Mouse (Mus musculus) stomach, postnatal 0 days (tissue): Measurements from ENCODE around the gene Angpt4. TPM values are rescaled to one million over a fixed set of nuclear protein-coding genes. Genes with fewer than 3 reads are reported as not detected.

Experiments
- ATAC-seq: fragments of 200-750 bp; cut with Nextera tagmentation; 2 replicates; pipeline ENCODE4 v1.8.0; 2017; ENCODE audit not compliant: low FRiP score, low TSS enrichment
- DNase-seq: peaks from one replicate; pipeline ENCODE4 v3.0.0-alpha.2; 2016; ENCODE audit warnings: low spot score
- H3K27ac ChIP-seq: fragments of 300-500 bp; sonication (generic); replicated peaks from 2 replicates; pipeline ENCODE4 v1.5.1; 2014; ENCODE audit warnings: mild to moderate bottlenecking, control low read depth
- H3K27me3 ChIP-seq: fragments of 300-500 bp; sonication (generic); 2 replicates; pipeline ENCODE4 v1.6.1; 2014; ENCODE audit warnings: low read length; ENCODE audit not compliant: control insufficient read depth, insufficient read depth
- H3K36me3 ChIP-seq: fragments of 300-500 bp; sonication (generic); 2 replicates; pipeline ENCODE4 v1.6.1; 2014; ENCODE audit warnings: low read length, mixed read lengths; ENCODE audit not compliant: control insufficient read depth, insufficient read depth
- H3K4me1 ChIP-seq: fragments of 300-500 bp; sonication (generic); replicated peaks from 2 replicates; pipeline ENCODE4 v1.6.1; 2014; ENCODE audit warnings: antibody characterized with exemption; ENCODE audit not compliant: control insufficient read depth, insufficient read depth
- H3K4me2 ChIP-seq: fragments of 300-500 bp; sonication (generic); replicated peaks from 2 replicates; pipeline ENCODE4 v1.6.1; 2014; ENCODE audit warnings: low read depth, mild to moderate bottlenecking, control low read depth, moderate library complexity
- H3K4me3 ChIP-seq: fragments of 300-500 bp; sonication (generic); 2 replicates; pipeline ENCODE4 v1.5.1; 2014; ENCODE audit warnings: low read depth, low read length, control low read depth
- H3K9ac ChIP-seq: fragments of 300-500 bp; sonication (generic); 2 replicates; pipeline ENCODE4 v1.6.1; 2014; ENCODE audit warnings: mild to moderate bottlenecking, low read length, control low read depth, mixed read lengths
- H3K9me3 ChIP-seq: fragments of 300-500 bp; sonication (generic); 2 replicates; pipeline ENCODE4 v1.6.1; 2016; ENCODE audit warnings: low read length; ENCODE audit not compliant: control insufficient read depth
- CTCF ChIP-seq: IDR thresholded peaks from 2 replicates; pipeline ENCODE4 v1.5.1; 2016; ENCODE audit warnings: antibody characterized with exemption, low read depth, mild to moderate bottlenecking, moderate library complexity
- EP300 ChIP-seq: optimal IDR thresholded peaks from 2 replicates; pipeline ENCODE3; 2016; ENCODE audit warnings: antibody characterized with exemption
- WGBS: fragments of 180-500 bp; shearing (Covaris S2); extraction: QIAGEN DNeasy Blood & Tissue Kit; methylation state at CpG from one replicate; pipeline ENCODE4 v1.1.7; 2014; 5-methylcytosine and 5-hydroxymethylcytosine counted together
- microRNA counts: library from miRNA; unstranded; fragments of <30 nt; microRNA quantifications from one replicate; lab custom pipeline; 2015
- microRNA-seq: library from miRNA; unstranded; fragments of <30 nt; microRNA quantifications from one replicate; pipeline ENCODE4, GENCODE M21; 2016
- polyA plus RNA-seq: library from polyadenylated mRNA; unstranded; fragments of >200 nt; fragmentation: Nextera tagmentation; extraction: Ambion mirVana; gene quantifications from 2 replicates; pipeline ENCODE4 v1.2.1, GENCODE M21; 2015

Angpt4 gene
- polyA plus RNA-seq, 1 experiment from 2014 or later, result 0.42 TPM

GRCm38 (mm10) chr2:151990985-151991394 lies 80.0 kb downstream of the Angpt4 start:
- WGBS, result 10% methylated on average over 1 of the region's 1 CpGs

GRCm38 (mm10) chr2:151991446-151991845 lies 80.4 kb downstream of the Angpt4 start:
- H3K27ac ChIP-seq, result no peak overlapping the region
- no peaks in the 10 kb centered on the region for H3K36me3 ChIP-seq
- H3K9ac ChIP-seq, result no peak overlapping the region
- WGBS, result 42% methylated on average over 5 of the region's 5 CpGs
- 0 out of 2 replicates have a peak, but pooled peaks cover 2% of the 10 kb centered on the region for H3K4me1 ChIP-seq
- no peak for TF ChIP-seq CTCF
- TF ChIP-seq EP300, result no peak
- H3K9me3 ChIP-seq, result no peaks in the 10 kb centered on the region
- DNase-seq (no peak), ATAC-seq (no peak)
- H3K4me3 ChIP-seq, result no peak overlapping the region
- H3K4me2 ChIP-seq, result no peak overlapping the region
- H3K27me3 ChIP-seq, result no peaks in the 10 kb centered on the region

More at GRCm38 (mm10) chr2:151990985-151991394, 80.0 kb downstream of the Angpt4 start:
- no peak overlapping the region for H3K4me2 ChIP-seq
- H3K4me1 ChIP-seq, result 0 out of 2 replicates have a peak, but pooled peaks cover 2% of the 10 kb centered on the region
- H3K9ac ChIP-seq, result no peak overlapping the region
- no peaks in the 10 kb centered on the region for H3K9me3 ChIP-seq
- H3K27ac ChIP-seq, result no peak overlapping the region
- TF ChIP-seq EP300 (no peak), CTCF (no peak)
- DNase-seq, result peak; percentile 60
- no peaks in the 10 kb centered on the region for H3K36me3 ChIP-seq
- no peak overlapping the region for H3K4me3 ChIP-seq
- no peaks in the 10 kb centered on the region for H3K27me3 ChIP-seq
- peak; percentile 54 for ATAC-seq

DNA sequence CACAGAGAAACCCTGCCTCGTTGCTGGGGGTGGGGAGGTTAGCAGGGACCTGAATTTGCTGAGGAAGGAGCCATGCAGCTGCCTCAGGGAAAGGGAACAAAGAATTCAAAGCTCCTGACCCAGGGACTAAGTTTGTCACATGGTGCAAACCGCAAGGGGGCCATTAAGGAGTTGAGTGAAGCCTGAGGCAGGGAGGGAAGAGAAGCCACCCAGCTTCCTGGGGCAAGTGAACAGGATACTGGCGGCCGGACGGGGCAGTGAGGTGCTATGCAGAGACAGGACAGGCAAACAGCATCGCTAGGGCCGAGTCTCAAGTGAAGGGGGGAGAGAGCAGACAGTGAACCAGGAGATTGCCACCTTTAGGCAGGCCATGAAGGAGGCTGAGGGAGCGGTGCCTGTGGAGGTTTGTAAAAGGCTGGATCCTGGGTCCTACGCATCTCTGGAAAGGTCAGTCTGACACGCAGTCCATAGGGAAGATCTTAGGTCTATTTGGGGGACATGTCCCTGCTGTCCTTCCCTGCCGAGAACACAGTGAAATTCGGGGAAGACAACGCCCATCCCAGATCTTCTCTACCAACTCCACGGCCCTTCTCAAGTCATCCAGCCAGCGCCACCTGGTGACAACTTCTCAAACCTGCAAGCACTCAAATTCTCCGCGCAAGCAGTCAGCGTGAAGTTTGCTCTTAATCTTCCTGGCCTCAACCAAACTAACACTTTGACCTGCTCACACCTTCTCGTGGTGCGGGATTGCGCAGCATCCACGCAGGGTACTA lies 83.5 kb downstream of the Angpt4 start:
- TF ChIP-seq EP300 (no peak), CTCF (peak; percentile 94)
- no peaks in the 10 kb centered on the region for H3K27me3 ChIP-seq
- H3K9me3 ChIP-seq, result no peaks in the 10 kb centered on the region
- H3K27ac ChIP-seq, result no peak overlapping the region
- DNase-seq (peak; percentile 78), ATAC-seq (0 out of 2 replicates have a peak, but pooled peaks have one; percentile 13)
- no peaks in the 10 kb centered on the region for H3K36me3 ChIP-seq
- H3K4me3 ChIP-seq, result no peak overlapping the region
- H3K4me2 ChIP-seq, result peak overlapping the region; percentile 30
- H3K4me1 ChIP-seq, result 0 out of 2 replicates have a peak, but pooled peaks cover 2% of the 10 kb centered on the region
- no peak overlapping the region for H3K9ac ChIP-seq
- 9% methylated on average over 22 of the region's 22 CpGs for WGBS

MicroRNAs encoded within 50 kb of the gene (microRNA counts, 519-probe panel; counts per million panel counts)
- microRNA mmu-miR-1953 (lab: Ali Mortazavi, UCI), result not detected

Small RNAs within 50 kb of the gene (microRNA-seq; reads per million reads assigned to microRNA genes)
- not detected for gene Mir1953

Other genes starting within 250 kb of the Angpt4 start
- not detected in 2 replicates for gene Rad21l, start 242.7 kb upstream of the Angpt4 start, polyA plus RNA-seq
- 0.40 and 0.62 TPM in 2 replicates for gene Tmem74b, start 209.2 kb upstream of the Angpt4 start, polyA plus RNA-seq
- gene Psmf1, start 167.0 kb upstream of the Angpt4 start, polyA plus RNA-seq, result 31.8 and 35.2 TPM in 2 replicates
- 0.05 and 0.07 TPM in 2 replicates for gene Rspo4, start 68.3 kb upstream of the Angpt4 start, polyA plus RNA-seq
- 29.9 and 33.7 TPM in 2 replicates for gene Fam110a, start 69.0 kb downstream of the Angpt4 start, polyA plus RNA-seq
- 22.2 and 24.9 TPM in 2 replicates for gene Slc52a3, start 85.3 kb downstream of the Angpt4 start, polyA plus RNA-seq
- not detected in 2 replicates for gene Scrt2, start 170.3 kb downstream of the Angpt4 start, polyA plus RNA-seq
- gene Srxn1, start 194.3 kb downstream of the Angpt4 start, polyA plus RNA-seq, result 28.4 and 31.4 TPM in 2 replicates
- gene Tcf15, start 232.4 kb downstream of the Angpt4 start, polyA plus RNA-seq, result 2.5 and 3.1 TPM in 2 replicates